Mouse (Mus musculus): ENCODE measurements around the gene Gabarap. TPM values are rescaled to one million over a fixed set of nuclear protein-coding genes. Genes with fewer than 3 reads are reported as not detected.

The Gabarap gene
- polyA plus RNA-seq, 1 experiment = 334 TPM

- Histone ChIP-seq H3K4me3 (ENCODE audit: insufficient read depth, low read length) (peak overlapping the region; percentile 22), H3K27ac (ENCODE audit: insufficient read depth, low read length) (peak overlapping the region; percentile 45; the same call in 1 of the 2 replicates), H3K4me1 (ENCODE audit: control insufficient read depth, insufficient read depth, low read length) (peaks cover 14% of the 10 kb centered on the region)
- TF ChIP-seq POLR2A (IDR thresholded peaks at IDR 0.05; ENCODE audit: extremely low read depth, insufficient read depth, low read length) (no peak), CTCF (IDR thresholded peaks at IDR 0.05; ENCODE audit: extremely low read depth, insufficient read depth, low read length) (no peak)
Measured at GRCm38 (mm10) chr11:70026689-70027088, 35.7 kb downstream of the Gabarap start.

- Histone ChIP-seq H3K4me3 (ENCODE audit: insufficient read depth, low read length) (peak overlapping the region; percentile 22), H3K27ac (ENCODE audit: insufficient read depth, low read length) (peak overlapping the region; percentile 45; the same call in 1 of the 2 replicates), H3K4me1 (ENCODE audit: control insufficient read depth, insufficient read depth, low read length) (peaks cover 14% of the 10 kb centered on the region)
- TF ChIP-seq CTCF (IDR thresholded peaks at IDR 0.05; ENCODE audit: extremely low read depth, insufficient read depth, low read length) (no peak), POLR2A (IDR thresholded peaks at IDR 0.05; ENCODE audit: extremely low read depth, insufficient read depth, low read length) (no peak)
Measured at GRCm38 (mm10) chr11:70027397-70027796, 36.5 kb downstream of the Gabarap start.

- peak overlapping the region; percentile 24; the same call in 1 of the 2 replicates for H3K4me3 ChIP-seq (ENCODE audit: insufficient read depth, low read length)
- H3K4me1 ChIP-seq (ENCODE audit: control insufficient read depth, insufficient read depth, low read length) = peaks cover 14% of the 10 kb centered on the region
- TF ChIP-seq CTCF (IDR thresholded peaks at IDR 0.05; ENCODE audit: extremely low read depth, insufficient read depth, low read length) = no peak
- TF ChIP-seq POLR2A (IDR thresholded peaks at IDR 0.05; ENCODE audit: extremely low read depth, insufficient read depth, low read length) = no peak
- H3K27ac ChIP-seq (ENCODE audit: insufficient read depth, low read length) = peak overlapping the region; percentile 51
Measured at GRCm38 (mm10) chr11:70028401-70029129, 37.6 kb downstream of the Gabarap start.

GRCm38 (mm10) chr11:70029130-70029801 is 38.3 kb downstream of the Gabarap start:
- peak overlapping the region; percentile 51 for H3K27ac ChIP-seq (ENCODE audit: insufficient read depth, low read length)
- H3K4me1 ChIP-seq (ENCODE audit: control insufficient read depth, insufficient read depth, low read length) = peaks cover 11% of the 10 kb centered on the region
- peak overlapping the region; percentile 24 for H3K4me3 ChIP-seq (ENCODE audit: insufficient read depth, low read length)
- TF ChIP-seq POLR2A (IDR thresholded peaks at IDR 0.05; ENCODE audit: extremely low read depth, insufficient read depth, low read length) = 0 out of 2 replicates have a peak, but pooled peaks have one; percentile 19
- no peak for TF ChIP-seq CTCF (IDR thresholded peaks at IDR 0.05; ENCODE audit: extremely low read depth, insufficient read depth, low read length)

GRCm38 (mm10) chr11:70029829-70030550 is 39.0 kb downstream of the Gabarap start:
- TF ChIP-seq POLR2A (IDR thresholded peaks at IDR 0.05; ENCODE audit: extremely low read depth, insufficient read depth, low read length) = no peak
- H3K4me1 ChIP-seq (ENCODE audit: control insufficient read depth, insufficient read depth, low read length) = peaks cover 11% of the 10 kb centered on the region
- H3K27ac ChIP-seq (ENCODE audit: insufficient read depth, low read length) = no peak overlapping the region
- peak overlapping the region; percentile 24; the same call in 1 of the 2 replicates for H3K4me3 ChIP-seq (ENCODE audit: insufficient read depth, low read length)

DNA sequence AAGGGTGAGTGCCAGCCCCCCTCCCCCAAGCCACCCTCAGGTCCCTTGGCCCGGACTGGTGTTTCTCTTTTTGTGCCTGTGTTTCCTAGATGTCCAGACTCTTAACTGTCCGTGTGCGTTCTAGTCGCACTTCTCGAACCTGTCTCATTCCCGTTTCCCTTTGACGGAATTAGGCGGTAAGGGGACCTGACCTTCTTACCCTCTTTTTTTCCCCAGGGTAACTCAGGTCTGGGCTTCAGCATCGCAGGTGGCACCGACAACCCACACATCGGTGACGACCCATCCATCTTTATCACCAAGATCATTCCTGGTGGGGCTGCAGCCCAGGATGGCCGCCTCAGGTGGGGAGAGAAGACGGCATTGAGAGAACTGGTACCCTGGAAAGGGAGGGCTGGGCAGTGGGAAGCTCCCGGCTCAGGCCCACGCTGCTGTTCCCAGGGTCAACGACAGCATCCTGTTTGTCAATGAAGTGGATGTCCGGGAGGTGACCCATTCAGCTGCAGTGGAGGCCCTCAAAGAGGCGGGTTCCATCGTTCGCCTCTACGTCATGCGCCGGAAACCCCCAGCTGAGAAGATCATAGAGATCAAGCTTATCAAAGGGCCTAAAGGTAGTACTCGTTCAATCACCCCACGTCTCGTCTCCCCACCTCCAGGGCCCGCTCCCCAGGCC is 39.8 kb downstream of the Gabarap start:
- TF ChIP-seq POLR2A (IDR thresholded peaks at IDR 0.05; ENCODE audit: extremely low read depth, insufficient read depth, low read length) = no peak
- TF ChIP-seq CTCF (IDR thresholded peaks at IDR 0.05; ENCODE audit: extremely low read depth, insufficient read depth, low read length) = no peak
- no peak overlapping the region for H3K27ac ChIP-seq (ENCODE audit: insufficient read depth, low read length)
- no peak overlapping the region for H3K4me3 ChIP-seq (ENCODE audit: insufficient read depth, low read length)
- H3K4me1 ChIP-seq (ENCODE audit: control insufficient read depth, insufficient read depth, low read length) = peaks cover 11% of the 10 kb centered on the region

- H3K27ac ChIP-seq (ENCODE audit: insufficient read depth, low read length) = no peak overlapping the region
- no peak for TF ChIP-seq CTCF (IDR thresholded peaks at IDR 0.05; ENCODE audit: extremely low read depth, insufficient read depth, low read length)
- no peak for TF ChIP-seq POLR2A (IDR thresholded peaks at IDR 0.05; ENCODE audit: extremely low read depth, insufficient read depth, low read length)
- peaks cover 8% of the 10 kb centered on the region for H3K4me1 ChIP-seq (ENCODE audit: control insufficient read depth, insufficient read depth, low read length)
- H3K4me3 ChIP-seq (ENCODE audit: insufficient read depth, low read length) = no peak overlapping the region
Measured at GRCm38 (mm10) chr11:70031321-70031670, 40.4 kb downstream of the Gabarap start.

DNA sequence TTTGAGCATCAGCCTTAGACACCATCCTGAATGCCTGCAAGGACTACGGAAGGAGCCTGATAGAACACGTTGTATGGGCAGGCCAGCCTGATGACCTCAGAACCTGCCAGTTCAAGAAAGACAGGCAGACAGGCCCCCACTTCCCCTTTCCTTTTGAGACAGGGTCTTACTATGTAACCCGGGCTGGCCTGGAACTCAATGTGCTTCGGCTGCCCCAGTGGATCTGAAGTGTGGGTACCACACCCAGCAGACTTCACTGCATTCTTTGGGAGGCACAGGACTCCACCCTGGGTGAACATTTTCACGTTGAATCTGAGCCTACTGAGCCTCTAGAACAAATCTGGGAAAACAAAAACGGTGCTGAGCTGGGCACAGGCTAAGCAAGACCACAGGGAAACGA is 47.2 kb downstream of the Gabarap start:
- H3K27ac ChIP-seq (ENCODE audit: insufficient read depth, low read length) = no peak overlapping the region
- TF ChIP-seq CTCF (IDR thresholded peaks at IDR 0.05; ENCODE audit: extremely low read depth, insufficient read depth, low read length) (no peak), POLR2A (IDR thresholded peaks at IDR 0.05; ENCODE audit: extremely low read depth, insufficient read depth, low read length) (no peak)
- no peaks in the 10 kb centered on the region for H3K4me1 ChIP-seq (ENCODE audit: control insufficient read depth, insufficient read depth, low read length)
- no peak overlapping the region for H3K4me3 ChIP-seq (ENCODE audit: insufficient read depth, low read length)

GRCm38 (mm10) chr11:70039631-70040030 is 48.7 kb downstream of the Gabarap start:
- Histone ChIP-seq H3K4me3 (ENCODE audit: insufficient read depth, low read length) (no peak overlapping the region), H3K4me1 (ENCODE audit: control insufficient read depth, insufficient read depth, low read length) (no peaks in the 10 kb centered on the region), H3K27ac (ENCODE audit: insufficient read depth, low read length) (no peak overlapping the region)
- TF ChIP-seq POLR2A (IDR thresholded peaks at IDR 0.05; ENCODE audit: extremely low read depth, insufficient read depth, low read length) (no peak), CTCF (IDR thresholded peaks at IDR 0.05; ENCODE audit: extremely low read depth, insufficient read depth, low read length) (no peak)
